Mouse (Mus musculus): ENCODE results near the gene Fam173a. TPM values are rescaled to one million over a fixed set of nuclear protein-coding genes. Genes with fewer than 3 reads are reported as not detected.

The Fam173a gene
- total RNA-seq (2014; fragmentation: Nextera tagmentation) (24.1 and 24.8 TPM in 2 replicates), total RNA-seq (2017) (45.1 and 50.5 TPM in 2 replicates), polyA plus RNA-seq (2012) (16.1 and 20.5 TPM in 2 replicates)

DNA sequence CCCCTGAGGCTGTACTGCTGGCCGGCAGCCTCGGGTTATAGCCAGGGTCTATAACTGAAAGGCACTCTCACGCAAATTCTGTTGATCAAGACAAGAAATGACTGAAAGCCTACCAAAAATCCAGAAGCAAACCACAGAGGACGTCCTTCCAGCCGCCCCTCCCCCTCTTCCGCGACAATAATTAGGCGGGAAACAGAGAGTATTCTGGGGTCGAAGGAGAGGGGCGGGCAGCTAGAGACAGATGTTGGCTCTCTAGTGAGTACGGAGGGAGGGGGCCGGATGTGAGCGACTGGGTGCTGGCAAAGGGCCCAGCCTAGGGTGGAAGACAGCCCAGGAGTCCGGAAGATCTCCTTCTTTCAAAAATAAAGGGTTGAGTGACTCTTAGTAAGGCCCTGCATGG is at the start of gene Fam173a:
Gene Fam173a, minus strand, starts transcription at position 287 of the 400 bp plus-strand sequence.
- DNase-seq (ENCODE audit: low spot score) (peak; percentile 87), ATAC-seq (ENCODE audit: extremely low read depth, insufficient number of reproducible peaks, low FRiP score, poor library complexity, severe bottlenecking) (0 out of 2 replicates have a peak, but pooled peaks have one; percentile 42)
- Histone ChIP-seq H3K9me3 (replicated peaks) (no peaks in the 10 kb centered on the region), H3K27me3 (ENCODE audit: insufficient read depth, low read length) (no peaks in the 10 kb centered on the region), H3K4me3 (ENCODE audit: low read depth, low read length) (peak within 1 kb of the TSS; percentile 80), H3K4me1 (ENCODE audit: insufficient read depth, low read depth, low read length) (peaks cover 65% of the 10 kb centered on the region), H3K36me3 (replicated peaks) (peaks cover 69% of the 10 kb centered on the region)
- TF ChIP-seq TAL1 (conservative IDR thresholded peaks at IDR 0.05; ENCODE audit: low read depth, low read length) (no peak), POLR2AphosphoS5 (IDR thresholded peaks at IDR 0.05; ENCODE audit: insufficient replicate concordance, low read depth, low read length) (no peak), GATA2 (IDR thresholded peaks at IDR 0.05; ENCODE audit: borderline replicate concordance, low read depth, low read length) (no peak), CTCF (IDR thresholded peaks at IDR 0.05; ENCODE audit: low read depth, low read length) (no peak), GATA1 (IDR thresholded peaks at IDR 0.05; ENCODE audit: borderline replicate concordance, low read length) (no peak)

DNA sequence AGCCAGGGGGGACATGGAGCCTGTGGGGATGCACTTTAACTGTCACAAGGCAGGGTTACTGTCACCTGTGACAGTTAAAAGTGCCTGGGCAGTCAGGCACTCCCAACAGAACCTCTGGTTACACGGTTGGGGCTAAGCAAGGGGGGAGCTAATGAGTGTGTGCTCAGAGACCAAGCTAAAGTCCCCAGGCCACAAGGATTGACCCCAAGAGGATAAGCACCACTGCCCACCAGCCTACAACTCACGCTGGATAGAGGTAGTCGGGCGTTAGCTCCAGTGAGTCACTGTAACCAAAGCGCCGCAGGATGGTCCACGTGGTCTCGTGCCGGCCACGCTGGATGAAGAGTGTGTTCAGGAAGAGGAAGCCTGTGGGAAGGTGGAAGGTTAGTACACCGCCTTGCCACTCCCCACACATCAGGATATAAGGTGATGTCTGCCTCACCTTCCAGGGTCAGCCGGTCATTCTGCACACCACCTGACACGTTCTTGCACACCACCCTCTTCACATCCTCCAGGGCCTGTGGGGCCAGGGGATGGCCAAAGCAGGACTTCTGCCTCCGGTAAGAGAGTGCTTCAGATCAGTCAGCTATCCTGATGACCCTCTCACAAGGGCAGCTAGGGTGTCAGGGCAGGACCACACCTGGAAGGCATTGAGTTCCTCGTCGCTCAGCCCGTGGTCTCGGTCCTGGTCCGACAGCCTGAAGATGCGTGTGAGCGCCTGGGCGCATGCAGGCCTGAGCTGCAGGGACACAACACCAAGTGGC is 48.6 kb upstream of the Fam173a start, which contains the start of gene Gm20683:
Gene Gm20683, minus strand, starts transcription at position 647 of the 764 bp plus-strand sequence.
- Histone ChIP-seq H3K4me1 (ENCODE audit: insufficient read depth, low read depth, low read length) (peaks cover 86% of the 10 kb centered on the region), H3K27me3 (ENCODE audit: insufficient read depth, low read length) (0 out of 2 replicates have a peak, but pooled peaks cover 3% of the 10 kb centered on the region), H3K4me3 (ENCODE audit: low read depth, low read length) (no peak within 1 kb of the TSS; the same call in none of the 2 replicates), H3K36me3 (replicated peaks) (peaks cover 86% of the 10 kb centered on the region), H3K9me3 (replicated peaks) (no peaks in the 10 kb centered on the region)
- TF ChIP-seq POLR2AphosphoS5 (IDR thresholded peaks at IDR 0.05; ENCODE audit: insufficient replicate concordance, low read depth, low read length) (no peak), GATA1 (IDR thresholded peaks at IDR 0.05; ENCODE audit: borderline replicate concordance, low read length) (no peak), GATA2 (IDR thresholded peaks at IDR 0.05; ENCODE audit: borderline replicate concordance, low read depth, low read length) (no peak)
- ATAC-seq (ENCODE audit: extremely low read depth, insufficient number of reproducible peaks, low FRiP score, poor library complexity, severe bottlenecking): no peak
- no peak for DNase-seq (ENCODE audit: low spot score)

DNA sequence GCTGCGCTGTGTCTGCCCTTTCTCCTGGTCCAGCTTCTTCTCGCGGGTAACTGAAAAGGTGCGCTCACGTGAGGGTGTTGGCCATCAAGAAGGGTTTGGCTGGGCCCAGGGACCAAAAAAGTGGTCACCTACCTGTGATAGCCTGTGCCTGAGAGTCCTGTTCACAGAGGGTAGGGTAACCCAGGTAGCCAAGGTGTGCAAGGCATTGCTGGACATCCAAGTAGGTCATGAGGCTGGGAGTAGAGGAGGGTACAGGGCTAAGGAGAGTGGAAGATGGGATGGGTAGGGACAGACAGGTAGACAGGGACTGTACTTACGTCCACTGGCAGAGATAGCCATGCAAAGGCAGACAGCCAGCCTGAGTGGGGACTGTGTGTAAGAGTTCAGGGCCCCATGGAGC is 47.8 kb upstream of the Fam173a start:
- no peak for ATAC-seq (ENCODE audit: extremely low read depth, insufficient number of reproducible peaks, low FRiP score, poor library complexity, severe bottlenecking)
- H3K4me3 ChIP-seq (ENCODE audit: low read depth, low read length): no peak overlapping the region

DNA sequence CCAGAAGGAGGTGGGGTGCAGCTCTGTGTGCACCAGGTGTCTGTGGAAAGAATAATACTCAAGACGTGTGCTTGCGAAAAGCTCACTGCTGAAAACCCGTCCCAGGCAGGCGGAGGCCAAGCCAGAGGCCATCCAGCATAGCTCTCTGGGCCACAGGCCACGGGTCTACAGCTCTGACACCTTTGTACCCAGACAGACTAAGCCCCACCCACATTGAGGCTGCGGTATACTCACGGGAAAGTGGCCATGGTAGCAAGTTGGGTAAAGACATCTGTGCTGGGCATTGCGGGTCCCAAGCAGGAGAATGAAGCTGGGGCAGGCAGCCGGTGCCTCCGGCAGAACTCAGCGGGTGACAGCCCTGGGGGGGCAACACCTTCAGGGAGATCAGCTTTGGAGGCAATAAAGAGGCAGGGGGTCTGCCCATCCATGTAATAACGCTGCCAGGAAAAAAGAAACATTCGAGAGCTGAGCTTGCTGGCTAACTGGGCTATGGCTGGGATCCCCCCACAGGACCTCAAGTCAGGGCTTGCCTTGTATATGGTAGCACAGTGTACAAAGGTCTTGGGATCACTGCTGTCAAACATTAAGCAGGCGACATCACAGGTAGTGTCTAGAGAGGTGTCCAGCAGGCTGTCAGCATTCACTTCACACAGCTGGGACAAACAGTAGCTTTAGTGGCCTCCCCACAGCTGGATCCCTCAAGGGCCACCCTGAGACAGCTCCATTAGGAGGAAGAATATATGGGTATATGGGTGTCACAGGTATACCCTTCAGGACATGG is 46.9 kb upstream of the Fam173a start:
- H3K4me1 ChIP-seq (ENCODE audit: insufficient read depth, low read depth, low read length): peaks cover 89% of the 10 kb centered on the region
- ATAC-seq (ENCODE audit: extremely low read depth, insufficient number of reproducible peaks, low FRiP score, poor library complexity, severe bottlenecking): no peak

More for the DNA sequence above, 47.8 kb upstream of the Fam173a start:
- DNase-seq (ENCODE audit: low spot score): no peak
- no peak for TF ChIP-seq GATA1 (IDR thresholded peaks at IDR 0.05; ENCODE audit: borderline replicate concordance, low read length)
- no peak for TF ChIP-seq GATA2 (IDR thresholded peaks at IDR 0.05; ENCODE audit: borderline replicate concordance, low read depth, low read length)
- TF ChIP-seq CTCF (IDR thresholded peaks at IDR 0.05; ENCODE audit: low read depth, low read length): no peak
- TF ChIP-seq POLR2AphosphoS5 (IDR thresholded peaks at IDR 0.05; ENCODE audit: insufficient replicate concordance, low read depth, low read length): no peak
- TF ChIP-seq TAL1 (conservative IDR thresholded peaks at IDR 0.05; ENCODE audit: low read depth, low read length): no peak
- Histone ChIP-seq H3K4me1 (ENCODE audit: insufficient read depth, low read depth, low read length) (peaks cover 89% of the 10 kb centered on the region), H3K27me3 (ENCODE audit: insufficient read depth, low read length) (no peaks in the 10 kb centered on the region), H3K36me3 (replicated peaks) (peaks cover 86% of the 10 kb centered on the region), H3K9me3 (replicated peaks) (no peaks in the 10 kb centered on the region)

DNA sequence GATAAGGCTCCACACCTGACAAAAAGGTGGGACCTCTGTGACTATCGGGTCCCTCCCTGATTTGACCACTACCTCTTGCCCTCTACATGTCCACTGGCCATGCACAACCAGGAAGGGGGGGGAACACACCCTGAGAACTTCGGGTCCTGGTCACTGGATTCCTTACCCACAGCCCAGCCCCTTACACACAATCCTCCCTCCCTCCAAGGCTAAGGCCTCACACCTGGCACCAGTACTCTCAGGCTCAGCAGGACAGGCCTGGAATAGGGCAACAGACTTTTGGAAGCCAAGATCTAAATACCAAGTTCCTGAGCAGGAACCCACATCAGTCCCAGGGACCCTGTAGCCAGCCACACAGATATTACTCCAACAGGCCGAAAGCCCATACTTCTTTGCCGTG is 46.2 kb upstream of the Fam173a start:
- Histone ChIP-seq H3K27me3 (ENCODE audit: insufficient read depth, low read length) (no peaks in the 10 kb centered on the region), H3K9me3 (replicated peaks) (no peaks in the 10 kb centered on the region), H3K4me1 (ENCODE audit: insufficient read depth, low read depth, low read length) (peaks cover 93% of the 10 kb centered on the region), H3K36me3 (replicated peaks) (peaks cover 94% of the 10 kb centered on the region), H3K4me3 (ENCODE audit: low read depth, low read length) (no peak overlapping the region)
- DNase-seq (ENCODE audit: low spot score) (no peak), ATAC-seq (ENCODE audit: extremely low read depth, insufficient number of reproducible peaks, low FRiP score, poor library complexity, severe bottlenecking) (no peak)
- no peak for TF ChIP-seq GATA2 (IDR thresholded peaks at IDR 0.05; ENCODE audit: borderline replicate concordance, low read depth, low read length)
- TF ChIP-seq TAL1 (conservative IDR thresholded peaks at IDR 0.05; ENCODE audit: low read depth, low read length): no peak
- no peak for TF ChIP-seq CTCF (IDR thresholded peaks at IDR 0.05; ENCODE audit: low read depth, low read length)
- TF ChIP-seq POLR2AphosphoS5 (IDR thresholded peaks at IDR 0.05; ENCODE audit: insufficient replicate concordance, low read depth, low read length): no peak

More for the DNA sequence above, 46.9 kb upstream of the Fam173a start:
- Histone ChIP-seq H3K4me3 (ENCODE audit: low read depth, low read length) (peak overlapping the region; percentile 11; the same call in 1 of the 2 replicates), H3K36me3 (replicated peaks) (peaks cover 86% of the 10 kb centered on the region), H3K27me3 (ENCODE audit: insufficient read depth, low read length) (no peaks in the 10 kb centered on the region), H3K9me3 (replicated peaks) (no peaks in the 10 kb centered on the region)
- TF ChIP-seq TAL1 (conservative IDR thresholded peaks at IDR 0.05; ENCODE audit: low read depth, low read length) (no peak), GATA2 (IDR thresholded peaks at IDR 0.05; ENCODE audit: borderline replicate concordance, low read depth, low read length) (no peak), CTCF (IDR thresholded peaks at IDR 0.05; ENCODE audit: low read depth, low read length) (no peak), POLR2AphosphoS5 (IDR thresholded peaks at IDR 0.05; ENCODE audit: insufficient replicate concordance, low read depth, low read length) (no peak), GATA1 (IDR thresholded peaks at IDR 0.05; ENCODE audit: borderline replicate concordance, low read length) (no peak)
- no peak for DNase-seq (ENCODE audit: low spot score)

DNA sequence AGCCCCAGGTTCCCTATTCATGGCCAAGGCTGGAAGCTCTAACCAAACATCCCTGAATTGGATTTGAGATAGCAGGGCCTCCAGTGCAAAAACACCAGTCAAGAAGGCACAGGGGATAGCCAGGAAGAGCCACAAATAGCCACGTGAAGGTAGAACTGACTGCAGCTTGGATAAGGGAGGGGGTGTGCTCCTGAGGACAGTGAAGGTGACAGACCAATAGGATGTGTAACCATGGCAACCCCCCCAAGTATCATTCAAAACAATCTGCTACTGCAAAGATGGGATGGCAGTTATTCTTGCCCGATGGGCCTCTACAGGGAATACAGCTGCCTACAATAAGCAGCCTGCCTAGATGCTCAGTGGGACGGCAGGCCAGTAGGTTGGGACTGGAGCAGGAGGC is 44.8 kb upstream of the Fam173a start:
- H3K4me3 ChIP-seq (ENCODE audit: low read depth, low read length): no peak overlapping the region
- no peaks in the 10 kb centered on the region for H3K27me3 ChIP-seq (ENCODE audit: insufficient read depth, low read length)
- ATAC-seq (ENCODE audit: extremely low read depth, insufficient number of reproducible peaks, low FRiP score, poor library complexity, severe bottlenecking): no peak
- no peaks in the 10 kb centered on the region for H3K9me3 ChIP-seq (replicated peaks)
- no peak for DNase-seq (ENCODE audit: low spot score)
- TF ChIP-seq CTCF (IDR thresholded peaks at IDR 0.05; ENCODE audit: low read depth, low read length) (no peak), TAL1 (conservative IDR thresholded peaks at IDR 0.05; ENCODE audit: low read depth, low read length) (no peak), POLR2AphosphoS5 (IDR thresholded peaks at IDR 0.05; ENCODE audit: insufficient replicate concordance, low read depth, low read length) (no peak; the same call in 1 of the 2 replicates), GATA2 (IDR thresholded peaks at IDR 0.05; ENCODE audit: borderline replicate concordance, low read depth, low read length) (no peak), GATA1 (IDR thresholded peaks at IDR 0.05; ENCODE audit: borderline replicate concordance, low read length) (no peak)
- peaks cover 86% of the 10 kb centered on the region for H3K4me1 ChIP-seq (ENCODE audit: insufficient read depth, low read depth, low read length)
- H3K36me3 ChIP-seq (replicated peaks): peaks cover 88% of the 10 kb centered on the region

All from G1E (cell line).